Comparison of ENCODE assay signal across 25 mouse cellular contexts in the genomic region with DNA sequence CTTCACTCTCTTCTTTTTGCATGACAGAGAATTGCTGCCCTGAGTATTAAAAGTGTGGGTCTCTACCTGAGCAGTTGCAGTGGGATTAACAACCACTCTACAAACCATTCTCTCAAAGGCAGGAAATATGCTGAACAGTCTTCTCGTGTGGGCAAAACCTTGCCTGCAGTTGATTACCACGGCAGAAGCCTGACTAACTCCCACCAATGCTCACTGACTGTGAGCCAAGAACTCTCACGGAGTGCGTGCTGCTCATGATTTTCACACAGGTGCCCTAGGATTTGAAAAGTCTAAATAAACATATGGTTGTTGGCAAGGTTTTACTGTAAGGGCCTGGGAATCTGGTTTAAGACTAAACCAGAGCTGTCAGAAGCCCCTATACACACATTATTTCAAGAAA.
DNase-seq lines count a peak whose midpoint lies in the region; ATAC-seq and TF ChIP-seq lines count a peak whose summit lies in the region.
"Had no signal": no experiment of that assay in that cellular context is flagged by ENCODE, and none has a peak within 500 bp of the region (broad histone marks: within the 10 kb centered on the region; RNA-seq: fewer than 3 reads in every experiment).

No protein-coding gene starts in this region.

- no peak overlapping the region for H3K4me3 ChIP-seq in heart, adult 2 months
- H3K4me3 ChIP-seq in embryonic facial prominence, embryonic 14.5 days (ENCODE audit: low read depth, low read length) = no peak overlapping the region
- no peak overlapping the region for H3K4me3 ChIP-seq in forebrain, postnatal 0 days (ENCODE audit: low read depth, low read length)
- H3K4me3 ChIP-seq: heart, embryonic 12.5 days; kidney, embryonic 15.5 days; left cerebral cortex, adult 2 months; liver, embryonic 12.5 days; midbrain, embryonic 13.5 days; neural tube, embryonic 13.5 days had no signal

- ATAC-seq in embryonic facial prominence, embryonic 14.5 days (ENCODE audit: low read depth) = peak; percentile 37; the same call in 1 of the 2 replicates
- ATAC-seq in erythroid progenitor cell, adult 5-6 weeks (replicated peaks; ENCODE audit: low FRiP score, poor library complexity, severe bottlenecking) = no peak
- no peak for ATAC-seq in forebrain, postnatal 0 days
- ATAC-seq: CD4-positive, CD25-positive, alpha-beta regulatory T cell, adult 4 months; forebrain, embryonic 14.5 days; liver, embryonic 12.5 days; liver, postnatal 0 days; midbrain, embryonic 13.5 days had no signal

- no peaks in the 10 kb centered on the region for H3K9me3 ChIP-seq in embryonic facial prominence, embryonic 14.5 days (ENCODE audit: control insufficient read depth, low read length)
- H3K9me3 ChIP-seq in forebrain, postnatal 0 days (ENCODE audit: low read length) = no peaks in the 10 kb centered on the region
- H3K9me3 ChIP-seq: kidney, embryonic 15.5 days; liver, embryonic 12.5 days; midbrain, embryonic 13.5 days; neural tube, embryonic 13.5 days had no signal

- TF ChIP-seq CTCF in heart, adult 2 months (IDR thresholded peaks at IDR 0.05) = no peak
- TF ChIP-seq CTCF in forebrain, postnatal 0 days (IDR thresholded peaks at IDR 0.05; ENCODE audit: low read depth) = no peak

- H3K9ac ChIP-seq in heart, adult 2 months (ENCODE audit: low read depth, low read length) = no peak overlapping the region
- H3K9ac ChIP-seq in embryonic facial prominence, embryonic 14.5 days (ENCODE audit: low read depth, low read length) = no peak overlapping the region
- no peak overlapping the region for H3K9ac ChIP-seq in forebrain, postnatal 0 days
- H3K9ac ChIP-seq: heart, embryonic 12.5 days; hindbrain, embryonic 14.5 days; kidney, embryonic 15.5 days; liver, embryonic 12.5 days; liver, postnatal 0 days; midbrain, embryonic 13.5 days; neural tube, embryonic 13.5 days had no signal

- no peaks in the 10 kb centered on the region for H3K79me2 ChIP-seq in heart, adult 2 months (replicated peaks; ENCODE audit: control insufficient read depth, insufficient read depth, low read length)

- H3K4me1 ChIP-seq in heart, adult 2 months (ENCODE audit: control insufficient read depth, insufficient read depth, low read length) = peaks cover 7% of the 10 kb centered on the region
- peaks cover 19% of the 10 kb centered on the region; the same call in 1 of the 2 replicates for H3K4me1 ChIP-seq in embryonic facial prominence, embryonic 14.5 days (ENCODE audit: control insufficient read depth, insufficient read depth, low read length)
- H3K4me1 ChIP-seq in forebrain, postnatal 0 days (ENCODE audit: insufficient read depth) = no peaks in the 10 kb centered on the region
- H3K4me1 ChIP-seq: kidney, embryonic 15.5 days; liver, embryonic 12.5 days; midbrain, embryonic 13.5 days had no signal

- H3K27me3 ChIP-seq in heart, adult 2 months (ENCODE audit: control insufficient read depth, insufficient read depth, low read length) = no peaks in the 10 kb centered on the region
- H3K27me3 ChIP-seq in embryonic facial prominence, embryonic 14.5 days (replicated peaks; ENCODE audit: control insufficient read depth, insufficient read depth, low read length) = no peaks in the 10 kb centered on the region
- no peaks in the 10 kb centered on the region for H3K27me3 ChIP-seq in forebrain, postnatal 0 days (ENCODE audit: insufficient read depth, low read length)
- H3K27me3 ChIP-seq: heart, embryonic 12.5 days; kidney, embryonic 15.5 days; liver, embryonic 12.5 days; midbrain, embryonic 13.5 days; neural tube, embryonic 13.5 days had no signal

- WGBS in heart, adult 2 months = 34% methylated on average over 4 of the region's 4 CpGs
- WGBS in embryonic facial prominence, embryonic 14.5 days = 16% methylated on average over 4 of the region's 4 CpGs
- WGBS in forebrain, postnatal 0 days = 51% methylated on average over 4 of the region's 4 CpGs

- TF ChIP-seq EP300 in heart, adult 2 months (IDR thresholded peaks at IDR 0.05; ENCODE audit: insufficient read depth, low read depth, low read length) = no peak

- no peak overlapping the region for H3K4me2 ChIP-seq in embryonic facial prominence, embryonic 14.5 days (ENCODE audit: low read depth, low read length)
- H3K4me2 ChIP-seq in forebrain, postnatal 0 days (ENCODE audit: low read depth) = no peak overlapping the region
- H3K4me2 ChIP-seq: heart, embryonic 12.5 days; hindbrain, embryonic 14.5 days; kidney, embryonic 15.5 days; liver, embryonic 12.5 days; midbrain, embryonic 13.5 days; neural tube, embryonic 13.5 days had no signal

- intact Hi-C loops in heart, adult 2 months (cut with DNase I) = no loop called here

- peak; percentile 21 to 46 for DNase-seq in cerebellum, postnatal 14 days
- DNase-seq in cerebellum, adult 18-20 months = no peak
- peak; percentile 58 for DNase-seq in heart, adult 11 months
- no peak for DNase-seq in heart, adult 2 months
- peak; percentile 18 for DNase-seq in NIH3T3 (ENCODE audit: low read depth)
- peak; percentile 82 for DNase-seq in embryonic facial prominence, embryonic 14.5 days (ENCODE audit: low spot score)
- DNase-seq in forebrain, postnatal 0 days = no peak
- DNase-seq: adrenal gland, adult 2 months; gastrocnemius, postnatal 10 days; kidney, adult 18-20 months; kidney, postnatal 25 days; liver, postnatal 0 days; thymus, adult 2 months; thymus, postnatal 4 days had no signal

- peaks cover 11% of the 10 kb centered on the region for H3K36me3 ChIP-seq in heart, adult 2 months (ENCODE audit: control insufficient read depth, insufficient read depth, low read length)
- H3K36me3 ChIP-seq in embryonic facial prominence, embryonic 14.5 days (ENCODE audit: control insufficient read depth, insufficient read depth, low read length) = peaks cover 7% of the 10 kb centered on the region; the same call in 1 of the 2 replicates
- no peaks in the 10 kb centered on the region for H3K36me3 ChIP-seq in forebrain, postnatal 0 days (ENCODE audit: insufficient read depth)
- H3K36me3 ChIP-seq: midbrain, embryonic 13.5 days had no signal

- H3K27ac ChIP-seq in heart, adult 2 months = no peak overlapping the region
- H3K27ac ChIP-seq in embryonic facial prominence, embryonic 14.5 days (replicated peaks; ENCODE audit: low read depth, low read length) = peak overlapping the region; percentile 40; the same call in 1 of the 2 replicates
- no peak overlapping the region for H3K27ac ChIP-seq in forebrain, postnatal 0 days (ENCODE audit: low read depth, low read length)
- H3K27ac ChIP-seq: hindbrain, embryonic 14.5 days; kidney, embryonic 15.5 days; left cerebral cortex, adult 2 months; liver, embryonic 12.5 days; macrophage; midbrain, embryonic 13.5 days; neural tube, embryonic 13.5 days had no signal

- TF ChIP-seq POLR2A in heart, adult 2 months (IDR thresholded peaks at IDR 0.05; ENCODE audit: insufficient read depth, low read depth, low read length) = no peak

Comparison
In these comparisons a context has a peak if more than half of its experiments do, and no peak if none do; other contexts are left out.
1. DNase-seq: peak in cerebellum, postnatal 14 days (2 of 2), heart, adult 11 months (single experiment), NIH3T3 (single experiment) and embryonic facial prominence, embryonic 14.5 days (single experiment); none in cerebellum, adult 18-20 months (0 of 2), heart, adult 2 months (0 of 2) and forebrain, postnatal 0 days (single experiment).